Comparison of ENCODE assay signal across 9 mouse cellular contexts in genomic region chr9:111412471-111413160, GRCm38 (mm10). TPM values are rescaled to one million over a fixed set of nuclear protein-coding genes. Genes with fewer than 3 reads are reported as not detected.
A peak's percentile ranks its signal among the peaks of the same experiment; 100 is the strongest.
DNase-seq lines count a peak whose midpoint lies in the region; ATAC-seq lines count a peak whose summit lies in the region.
"Had no signal": no experiment of that assay in that cellular context is flagged by ENCODE, and none has a peak within 500 bp of the region (broad histone marks: within the 10 kb centered on the region; RNA-seq: fewer than 3 reads in every experiment).

No protein-coding gene starts in this region.

- H3K4me1 ChIP-seq in neural tube, embryonic 15.5 days = peaks cover 30% of the 10 kb centered on the region

- H3K27me3 ChIP-seq in neural tube, embryonic 15.5 days (replicated peaks) = no peaks in the 10 kb centered on the region

- no peaks in the 10 kb centered on the region for H3K36me3 ChIP-seq in neural tube, embryonic 15.5 days

- no peak overlapping the region for H3K9ac ChIP-seq in neural tube, embryonic 15.5 days (replicated peaks)

- peak overlapping the region; percentile 29 for H3K4me2 ChIP-seq in neural tube, embryonic 15.5 days

- peak; percentile 19 for DNase-seq in embryo, embryonic 11 days
- no peak for DNase-seq in embryo, embryonic 9.5 days (ENCODE audit: extremely low spot score)
- peak; percentile 40 for DNase-seq in forelimb bud, embryonic 11.5 days (ENCODE audit: low read depth, low spot score)
- DNase-seq in layer of hippocampus, postnatal 10 days (ENCODE audit: low spot score in 2 of 2) = peak; percentile 24 to 46
- DNase-seq in thymus, postnatal 25 days = no peak
- no peak for DNase-seq in heart, adult 8-10 months (ENCODE audit: low spot score)

- H3K9me3 ChIP-seq in neural tube, embryonic 15.5 days (replicated peaks) = no peaks in the 10 kb centered on the region

- H3K4me3 ChIP-seq in neural tube, embryonic 15.5 days (replicated peaks) = no peak overlapping the region

- ATAC-seq in neural tube, embryonic 15.5 days (ENCODE audit: low FRiP score) = peak; percentile 79
- no peak for ATAC-seq in monocyte, adult 5-6 weeks (replicated peaks; ENCODE audit: insufficient number of reproducible peaks, low FRiP score, low TSS enrichment, poor library complexity, severe bottlenecking)

- peak overlapping the region; percentile 80 for H3K27ac ChIP-seq in neural tube, embryonic 15.5 days (replicated peaks)

- WGBS in neural tube, embryonic 15.5 days = 26% methylated on average over 16 of the region's 16 CpGs

RNA-seq across cellular contexts. Expression of gene Dclk3, which starts 26.3 kb away (rescaled TPM):
- total RNA-seq in layer of hippocampus, postnatal 10 days (2021) = 10 to 100 TPM in 1 of 2 experiments, 1 to 10 TPM in 1; 8.6 to 10.6 TPM
- polyA plus RNA-seq in neural tube, embryonic 15.5 days (2015; fragmentation: Nextera tagmentation; extraction: Ambion mirVana) = 11.2 and 12.2 TPM in 2 replicates
- total RNA-seq in monocyte, adult 5-6 weeks (2017) = not detected in 3 replicates
- total RNA-seq in heart, adult 8-10 months (2022) = under 1 TPM; 0.16 to 0.37 (median 0.22) TPM
- total RNA-seq: granulocyte monocyte progenitor cell, adult 5-6 weeks had no signal

Comparison
In these comparisons a context has a peak if more than half of its experiments do, and no peak if none do; other contexts are left out.
1. DNase-seq: peak in embryo, embryonic 11 days (single experiment), forelimb bud, embryonic 11.5 days (single experiment) and layer of hippocampus, postnatal 10 days (2 of 2); none in embryo, embryonic 9.5 days (single experiment), thymus, postnatal 25 days (single experiment) and heart, adult 8-10 months (single experiment).